Mouse (Mus musculus): ENCODE measurements around the gene Gpx8.

Gpx8 gene

DNA sequence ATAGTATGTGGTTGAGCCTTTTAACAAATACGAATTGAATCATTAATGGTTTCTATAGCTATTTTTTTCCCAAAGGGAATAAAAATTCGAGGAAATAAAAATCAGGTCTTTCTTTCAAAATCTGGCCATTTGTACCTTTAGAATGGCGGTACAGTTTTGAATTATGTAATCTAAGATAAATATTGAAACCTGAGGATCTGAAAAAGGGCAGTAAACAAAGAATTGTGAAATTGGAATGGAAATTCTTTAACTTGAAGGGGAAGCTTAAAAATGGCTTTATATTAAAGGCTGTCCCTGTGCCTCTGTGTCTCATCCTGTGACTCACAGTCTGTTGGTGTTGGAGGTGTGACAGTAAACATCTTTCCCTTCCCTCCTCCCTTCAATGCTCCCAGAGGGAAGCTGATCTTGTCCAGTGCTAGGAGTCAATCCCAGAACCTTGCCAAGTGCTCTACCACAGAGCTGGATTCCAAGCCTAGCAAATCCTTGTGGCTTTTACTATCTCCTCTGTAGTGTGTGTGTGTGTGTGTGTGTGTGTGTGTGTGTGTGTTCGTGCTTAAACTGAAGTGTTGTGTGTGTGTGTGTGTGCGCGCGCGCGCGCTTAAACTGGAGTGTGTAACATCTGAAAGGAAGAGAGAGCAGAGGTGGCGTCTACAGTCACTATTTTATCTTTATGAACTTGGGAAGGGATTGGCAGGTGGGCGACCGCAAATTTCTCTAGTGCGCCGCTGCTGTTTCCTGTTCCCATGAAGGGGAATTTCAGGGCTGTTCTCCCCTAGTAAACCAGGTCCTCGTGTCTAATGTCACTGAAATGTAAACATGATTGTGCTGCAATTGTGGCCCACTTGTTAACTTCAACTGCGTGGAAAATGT lies 22.7 kb downstream of the Gpx8 start:
- CTCF ChIA-PET: no interaction called here

GRCm38 (mm10) chr13:113022467-113022866 lies 23.7 kb downstream of the Gpx8 start:
- CTCF ChIA-PET: no interaction called here

GRCm38 (mm10) chr13:113021521-113021920 lies 24.7 kb downstream of the Gpx8 start:
- CTCF ChIA-PET: no interaction called here

DNA sequence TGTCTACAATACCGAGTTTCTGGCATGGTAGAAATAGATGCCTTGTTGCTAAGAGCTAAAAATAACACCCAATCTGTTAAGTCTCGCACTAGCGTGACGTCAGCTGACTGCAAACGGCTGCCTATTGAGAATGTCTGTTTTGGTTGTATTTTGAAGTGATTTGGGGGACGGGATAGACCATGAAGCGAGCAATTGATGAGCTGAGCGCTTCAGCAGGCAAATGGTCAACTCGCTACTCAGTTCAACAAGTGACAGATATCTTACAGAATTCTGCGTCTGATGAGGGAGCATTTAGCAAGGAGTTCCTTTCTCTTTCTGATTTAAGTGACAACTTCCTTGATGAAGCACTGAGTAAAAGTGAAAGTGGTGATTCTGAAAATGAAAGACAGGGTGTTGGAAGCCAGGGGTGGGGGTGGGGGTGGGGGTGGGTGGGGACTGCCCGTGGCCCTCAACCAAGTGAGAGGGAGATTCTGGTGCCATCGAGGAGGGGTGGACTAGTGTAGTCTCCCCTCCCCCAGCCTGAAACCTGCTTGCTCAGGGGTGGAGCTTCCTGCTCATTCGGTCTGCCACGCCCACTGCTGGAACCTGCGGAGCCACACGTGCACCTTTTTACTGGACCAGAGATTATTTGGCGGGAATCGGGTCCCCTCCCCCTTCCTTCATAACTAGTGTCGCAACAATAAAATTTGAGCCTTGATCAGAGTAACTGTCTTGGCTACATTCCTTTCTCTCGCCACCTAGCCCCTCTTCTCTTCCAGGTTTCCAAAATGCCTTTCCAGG lies 32.8 kb downstream of the Gpx8 start:
- CTCF ChIA-PET: interaction anchor here (1.1 kb wide), 1 partner anchor 22 kb away, joined by 5 read pairs; the partner anchor contains the start of gene Cdc20b

DNA sequence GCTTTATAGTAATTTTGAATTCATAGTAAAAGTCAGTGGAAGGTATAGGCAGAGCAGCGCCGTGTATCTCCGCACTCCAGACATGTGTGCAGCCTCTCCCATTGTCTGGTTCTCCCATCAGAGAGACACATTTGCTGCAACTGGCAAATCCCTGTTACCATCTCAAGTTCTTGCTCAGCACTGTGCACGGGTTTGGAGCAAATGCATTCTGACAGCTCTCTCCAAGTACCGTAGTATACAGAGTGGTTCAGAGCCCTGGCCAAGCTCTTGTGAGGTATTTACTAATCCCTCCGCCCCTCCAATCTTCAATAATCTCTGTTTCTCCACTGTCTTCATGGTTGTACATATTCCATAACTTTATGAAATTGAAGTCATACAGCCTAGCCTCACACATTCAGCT lies 33.5 kb downstream of the Gpx8 start:
- CTCF ChIA-PET: interaction anchor here (1.1 kb wide), 1 partner anchor 23 kb away, joined by 5 read pairs; the partner anchor contains the start of gene Cdc20b

GRCm38 (mm10) chr13:113000576-113001318 lies 45.5 kb downstream of the Gpx8 start:
- CTCF ChIA-PET: interaction anchor here (0.7 kb wide), 1 partner anchor 1520 kb away, joined by 11 read pairs; no protein-coding TSS in a partner anchor

- CTCF ChIA-PET: interaction anchor here (0.7 kb wide), 1 partner anchor 1519 kb away, joined by 11 read pairs; no protein-coding TSS in a partner anchor
These were observed 46.1 kb downstream of the Gpx8 start for GRCm38 (mm10) chr13:113000090-113000489.

GRCm38 (mm10) chr13:112998427-112999201 lies 47.6 kb downstream of the Gpx8 start:
- CTCF ChIA-PET: no interaction called here

DNA sequence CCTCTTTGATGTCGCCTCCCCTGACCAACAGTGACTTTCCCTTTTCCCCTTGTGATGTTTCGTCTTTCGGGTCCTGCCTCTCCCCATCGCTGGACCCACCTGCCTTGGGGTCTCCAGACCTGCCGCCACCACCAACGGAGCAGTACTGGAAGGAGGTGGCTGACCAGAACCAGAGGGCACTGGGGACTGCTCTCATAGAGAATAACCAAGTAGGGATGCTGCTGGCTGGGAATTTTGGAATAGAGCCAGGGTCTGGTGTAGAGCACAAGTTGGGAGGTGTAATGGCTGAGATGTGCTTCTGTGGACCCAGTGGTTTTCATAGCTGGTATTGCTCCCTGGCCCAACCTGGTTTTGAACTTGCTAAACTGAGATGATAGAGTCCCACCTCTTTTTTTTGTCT lies 48.8 kb downstream of the Gpx8 start:
- CTCF ChIA-PET: no interaction called here

DNA sequence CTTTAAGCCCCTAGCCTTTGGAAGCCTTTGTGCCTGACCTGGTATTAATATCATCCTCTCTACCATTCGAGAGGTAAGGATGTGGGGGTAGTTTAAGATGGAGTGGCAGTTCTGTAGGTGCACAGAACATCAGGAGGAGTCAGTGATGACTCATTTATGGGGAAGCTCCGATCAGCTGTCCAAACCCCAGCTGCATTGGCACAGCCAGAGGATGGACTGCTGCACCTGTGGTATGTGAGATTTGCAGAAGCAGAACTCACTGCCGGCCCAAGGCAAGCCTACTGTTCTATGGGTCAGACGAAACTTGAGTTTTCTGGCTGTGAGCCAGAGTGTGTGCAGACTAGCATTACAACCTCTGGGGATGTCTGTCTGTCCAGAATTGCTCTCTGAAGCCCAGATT lies 49.8 kb downstream of the Gpx8 start:
- CTCF ChIA-PET: interaction anchor here (0.5 to 0.6 kb wide), 2 partner anchors 38 to 54 kb away, joined by 7 read pairs; partner anchors contain the start of gene Cdc20b

GRCm38 (mm10) chr13:112994191-112994590 lies 52.0 kb downstream of the Gpx8 start:
- CTCF ChIA-PET: no interaction called here

DNA sequence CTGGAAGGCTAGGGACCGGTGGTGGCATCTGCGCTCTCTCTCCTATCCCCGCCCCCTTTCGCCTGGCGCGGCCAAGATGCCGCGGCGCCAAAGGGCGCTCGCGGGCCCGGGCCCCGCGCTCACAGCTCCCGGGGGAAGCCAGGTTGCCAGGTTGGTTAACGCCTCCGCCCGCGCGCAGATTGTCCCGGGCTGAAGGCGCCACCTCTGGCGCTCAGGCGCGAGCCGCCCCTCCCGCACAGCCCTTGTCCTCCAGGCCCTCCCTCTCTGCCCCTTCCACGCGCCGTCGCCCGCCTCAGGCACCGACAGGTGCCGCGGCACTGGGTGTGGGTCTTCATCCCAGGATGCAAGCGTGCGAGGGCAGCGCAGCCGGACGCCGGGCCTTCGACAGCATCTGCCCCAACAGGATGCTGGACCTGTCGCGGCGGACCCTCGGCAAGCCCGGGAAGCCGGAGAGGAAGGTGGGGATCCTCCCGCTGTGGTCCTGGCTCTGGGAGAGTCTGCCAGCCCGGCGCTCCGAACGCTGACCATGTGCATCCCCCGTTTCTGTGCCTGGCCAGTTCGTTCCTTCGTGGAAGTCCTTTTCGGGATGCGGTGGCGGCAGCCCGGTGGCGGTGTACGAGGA lies 52.6 kb downstream of the Gpx8 start, which contains the start of gene Mcidas:
Gene Mcidas (plus strand): TSS at position 315 of the 622 bp plus-strand sequence.
- CTCF ChIA-PET: no interaction called here

All from spleen, embryonic (tissue).